Mouse (Mus musculus): ENCODE measurements around the gene Negr1. TPM values are rescaled to one million over a fixed set of nuclear protein-coding genes. Genes with fewer than 3 reads are reported as not detected.

Gene Negr1
- total RNA-seq, 1 experiment = 0.31 TPM

DNA sequence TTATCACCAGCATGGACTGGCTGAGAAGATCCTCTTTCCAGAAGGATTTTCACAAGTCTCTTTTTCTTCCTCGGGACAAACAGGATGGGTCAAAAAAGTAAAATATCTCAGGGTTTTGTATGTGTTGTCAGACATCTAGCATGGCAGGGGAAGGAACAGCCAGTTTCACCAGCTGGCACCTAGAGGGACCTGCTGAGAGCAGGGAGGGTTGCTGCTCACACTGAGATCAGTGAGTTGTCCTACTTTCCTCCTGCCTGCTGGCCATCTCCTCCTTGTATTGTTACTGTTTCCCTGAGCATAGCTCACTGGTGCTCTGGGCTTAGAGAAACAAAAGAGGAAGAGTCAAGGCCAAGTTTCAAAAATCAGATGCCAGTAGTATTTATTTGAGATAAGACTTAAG is 523.6 kb downstream of the Negr1 start:
- no peak overlapping the region for H3K27ac ChIP-seq (ENCODE audit: insufficient read depth, low read depth, low read length, poor library complexity, severe bottlenecking)

GRCm38 (mm10) chr3:157090051-157090450 is 528.5 kb downstream of the Negr1 start:
- in situ Hi-C loops (cut with MboI; ENCODE audit: low sequenced_read_pairs in 2 of 2, unreplicated experiment in 2 of 2) = no loop called here
- Histone ChIP-seq H3K36me3 (ENCODE audit: control insufficient read depth, insufficient read depth, low read length, poor library complexity, severe bottlenecking) (no peaks in the 10 kb centered on the region), H3K4me3 (ENCODE audit: insufficient read depth in 1 of 2, low read depth in 1 of 2, low read length in 2 of 2, poor library complexity in 1 of 2, severe bottlenecking in 1 of 2) (no peak overlapping the region), H3K9me3 (ENCODE audit: control insufficient read depth, insufficient read depth, low read depth, low read length) (no peaks in the 10 kb centered on the region), H3K9ac (ENCODE audit: insufficient read depth, low read depth, low read length, poor library complexity, severe bottlenecking) (no peak overlapping the region), H3K4me1 (ENCODE audit: control insufficient read depth in 2 of 2, insufficient read depth in 2 of 2, low read length in 2 of 2, poor library complexity in 1 of 2) (no peaks in the 10 kb centered on the region), H3K27ac (ENCODE audit: insufficient read depth, low read depth, low read length, poor library complexity, severe bottlenecking) (no peak overlapping the region)
- DNase-seq (ENCODE audit: low read depth, low spot score) = no peak
- TF ChIP-seq HCFC1 (IDR thresholded peaks at IDR 0.05; ENCODE audit: borderline replicate concordance, insufficient read depth, low read length) = no peak
- no peak for TF ChIP-seq MAFK (IDR thresholded peaks at IDR 0.05; ENCODE audit: insufficient read depth, low read depth, low read length)
- no peak for TF ChIP-seq CHD2 (IDR thresholded peaks at IDR 0.05; ENCODE audit: low read depth, low read length)
- TF ChIP-seq ZC3H11A (IDR thresholded peaks at IDR 0.05; ENCODE audit: borderline replicate concordance, low read depth, low read length) = no peak
- no peak for TF ChIP-seq ZNF384 (IDR thresholded peaks at IDR 0.05; ENCODE audit: low read depth, low read length)

More for the DNA sequence above, 523.6 kb downstream of the Negr1 start:
- Histone ChIP-seq H3K36me3 (ENCODE audit: control insufficient read depth, insufficient read depth, low read length, poor library complexity, severe bottlenecking) (no peaks in the 10 kb centered on the region), H3K9ac (ENCODE audit: insufficient read depth, low read depth, low read length, poor library complexity, severe bottlenecking) (no peak overlapping the region), H3K4me1 (ENCODE audit: control insufficient read depth in 2 of 2, insufficient read depth in 2 of 2, low read length in 2 of 2, poor library complexity in 1 of 2) (no peaks in the 10 kb centered on the region), H3K9me3 (ENCODE audit: control insufficient read depth, insufficient read depth, low read depth, low read length) (no peaks in the 10 kb centered on the region), H3K4me3 (ENCODE audit: insufficient read depth in 1 of 2, low read depth in 1 of 2, low read length in 2 of 2, poor library complexity in 1 of 2, severe bottlenecking in 1 of 2) (no peak overlapping the region)
- TF ChIP-seq CHD2 (IDR thresholded peaks at IDR 0.05; ENCODE audit: low read depth, low read length) = no peak
- no peak for TF ChIP-seq ZNF384 (IDR thresholded peaks at IDR 0.05; ENCODE audit: low read depth, low read length)
- TF ChIP-seq HCFC1 (IDR thresholded peaks at IDR 0.05; ENCODE audit: borderline replicate concordance, insufficient read depth, low read length) = no peak
- no peak for TF ChIP-seq MAFK (IDR thresholded peaks at IDR 0.05; ENCODE audit: insufficient read depth, low read depth, low read length)
- TF ChIP-seq ZC3H11A (IDR thresholded peaks at IDR 0.05; ENCODE audit: borderline replicate concordance, low read depth, low read length) = no peak
- in situ Hi-C loops (cut with MboI; ENCODE audit: low sequenced_read_pairs in 2 of 2, unreplicated experiment in 2 of 2) = no loop called here
- no peak for DNase-seq (ENCODE audit: low read depth, low spot score)

- no peaks in the 10 kb centered on the region for H3K9me3 ChIP-seq (ENCODE audit: control insufficient read depth, insufficient read depth, low read depth, low read length)
- H3K27ac ChIP-seq (ENCODE audit: insufficient read depth, low read depth, low read length, poor library complexity, severe bottlenecking) = no peak overlapping the region
- H3K4me3 ChIP-seq (ENCODE audit: insufficient read depth in 1 of 2, low read depth in 1 of 2, low read length in 2 of 2, poor library complexity in 1 of 2, severe bottlenecking in 1 of 2) = no peak overlapping the region
- no peak for DNase-seq (ENCODE audit: low read depth, low spot score)
- TF ChIP-seq CHD2 (IDR thresholded peaks at IDR 0.05; ENCODE audit: low read depth, low read length) (no peak), MAFK (IDR thresholded peaks at IDR 0.05; ENCODE audit: insufficient read depth, low read depth, low read length) (no peak), HCFC1 (IDR thresholded peaks at IDR 0.05; ENCODE audit: borderline replicate concordance, insufficient read depth, low read length) (no peak), ZNF384 (IDR thresholded peaks at IDR 0.05; ENCODE audit: low read depth, low read length) (no peak), ZC3H11A (IDR thresholded peaks at IDR 0.05; ENCODE audit: borderline replicate concordance, low read depth, low read length) (no peak)
- H3K9ac ChIP-seq (ENCODE audit: insufficient read depth, low read depth, low read length, poor library complexity, severe bottlenecking) = no peak overlapping the region
- in situ Hi-C loops (cut with MboI; ENCODE audit: low sequenced_read_pairs in 2 of 2, unreplicated experiment in 2 of 2) = no loop called here
- no peaks in the 10 kb centered on the region for H3K36me3 ChIP-seq (ENCODE audit: control insufficient read depth, insufficient read depth, low read length, poor library complexity, severe bottlenecking)
- no peaks in the 10 kb centered on the region for H3K4me1 ChIP-seq (ENCODE audit: control insufficient read depth in 2 of 2, insufficient read depth in 2 of 2, low read length in 2 of 2, poor library complexity in 1 of 2)
These were observed 534.7 kb downstream of the Negr1 start for GRCm38 (mm10) chr3:157096284-157096683.

- H3K4me1 ChIP-seq (ENCODE audit: control insufficient read depth in 2 of 2, insufficient read depth in 2 of 2, low read length in 2 of 2, poor library complexity in 1 of 2) = no peaks in the 10 kb centered on the region
- H3K9me3 ChIP-seq (ENCODE audit: control insufficient read depth, insufficient read depth, low read depth, low read length) = no peaks in the 10 kb centered on the region
- in situ Hi-C loops (cut with MboI; ENCODE audit: low sequenced_read_pairs in 2 of 2, unreplicated experiment in 2 of 2) = no loop called here
- no peak overlapping the region for H3K9ac ChIP-seq (ENCODE audit: insufficient read depth, low read depth, low read length, poor library complexity, severe bottlenecking)
- H3K27ac ChIP-seq (ENCODE audit: insufficient read depth, low read depth, low read length, poor library complexity, severe bottlenecking) = no peak overlapping the region
- DNase-seq (ENCODE audit: low read depth, low spot score) = no peak
- no peaks in the 10 kb centered on the region for H3K36me3 ChIP-seq (ENCODE audit: control insufficient read depth, insufficient read depth, low read length, poor library complexity, severe bottlenecking)
- TF ChIP-seq HCFC1 (IDR thresholded peaks at IDR 0.05; ENCODE audit: borderline replicate concordance, insufficient read depth, low read length) (no peak), ZNF384 (IDR thresholded peaks at IDR 0.05; ENCODE audit: low read depth, low read length) (no peak)
- no peak overlapping the region for H3K4me3 ChIP-seq (ENCODE audit: insufficient read depth in 1 of 2, low read depth in 1 of 2, low read length in 2 of 2, poor library complexity in 1 of 2, severe bottlenecking in 1 of 2)
These were observed 535.9 kb downstream of the Negr1 start for GRCm38 (mm10) chr3:157097514-157097913.

DNA sequence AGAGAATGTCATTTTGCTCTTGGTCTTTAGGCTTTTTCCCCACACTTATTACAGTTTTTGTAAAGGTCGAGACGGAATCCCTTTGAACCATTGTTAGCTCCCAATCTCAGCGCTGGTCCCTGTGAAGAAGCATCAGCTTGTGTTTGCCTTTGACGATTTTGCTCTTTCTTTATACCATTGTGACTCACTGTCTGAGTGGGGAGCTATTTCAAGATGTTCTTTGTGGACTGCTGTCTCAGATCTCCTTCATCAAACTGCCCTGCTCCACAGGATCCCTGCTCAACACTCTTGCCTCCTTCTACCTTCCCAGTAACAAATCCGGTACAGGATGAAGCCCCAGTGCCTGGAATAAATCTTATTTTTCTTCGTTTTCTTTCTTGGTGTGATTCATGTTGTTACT is 536.8 kb downstream of the Negr1 start:
- DNase-seq (ENCODE audit: low read depth, low spot score) = no peak
- in situ Hi-C loops (cut with MboI; ENCODE audit: low sequenced_read_pairs in 2 of 2, unreplicated experiment in 2 of 2) = no loop called here
- Histone ChIP-seq H3K9ac (ENCODE audit: insufficient read depth, low read depth, low read length, poor library complexity, severe bottlenecking) (no peak overlapping the region), H3K4me1 (ENCODE audit: control insufficient read depth in 2 of 2, insufficient read depth in 2 of 2, low read length in 2 of 2, poor library complexity in 1 of 2) (no peaks in the 10 kb centered on the region), H3K36me3 (ENCODE audit: control insufficient read depth, insufficient read depth, low read length, poor library complexity, severe bottlenecking) (no peaks in the 10 kb centered on the region), H3K9me3 (ENCODE audit: control insufficient read depth, insufficient read depth, low read depth, low read length) (no peaks in the 10 kb centered on the region), H3K27ac (ENCODE audit: insufficient read depth, low read depth, low read length, poor library complexity, severe bottlenecking) (no peak overlapping the region), H3K4me3 (ENCODE audit: insufficient read depth in 1 of 2, low read depth in 1 of 2, low read length in 2 of 2, poor library complexity in 1 of 2, severe bottlenecking in 1 of 2) (no peak overlapping the region)
- no peak for TF ChIP-seq ZNF384 (IDR thresholded peaks at IDR 0.05; ENCODE audit: low read depth, low read length)
- TF ChIP-seq HCFC1 (IDR thresholded peaks at IDR 0.05; ENCODE audit: borderline replicate concordance, insufficient read depth, low read length) = no peak
- TF ChIP-seq ZC3H11A (IDR thresholded peaks at IDR 0.05; ENCODE audit: borderline replicate concordance, low read depth, low read length) = no peak
- no peak for TF ChIP-seq CHD2 (IDR thresholded peaks at IDR 0.05; ENCODE audit: low read depth, low read length)
- TF ChIP-seq MAFK (IDR thresholded peaks at IDR 0.05; ENCODE audit: insufficient read depth, low read depth, low read length) = no peak

All from ES-E14 (cell line).